ENCODE assay signal across 11 mouse cellular contexts in the genomic region with DNA sequence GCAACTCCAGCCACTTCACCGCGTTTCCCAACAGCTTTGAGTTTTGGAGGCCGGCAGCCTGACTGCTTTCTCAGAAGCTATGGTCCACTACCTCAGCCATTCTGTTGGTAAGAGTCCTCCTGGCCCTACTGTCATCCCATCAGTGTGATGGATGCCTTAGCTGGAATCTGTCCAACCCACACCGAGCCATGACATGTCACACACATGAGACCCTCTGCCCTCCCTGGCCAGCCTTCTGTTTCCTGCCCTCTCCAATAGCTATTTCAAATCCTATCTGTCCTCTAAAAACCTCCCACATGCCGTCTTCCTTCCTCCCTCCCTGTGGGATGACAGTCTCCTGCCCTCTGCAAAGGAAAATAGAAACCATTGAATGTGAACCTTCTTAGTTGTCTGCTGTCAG. TPM values are rescaled to one million over a fixed set of nuclear protein-coding genes. Genes with fewer than 3 reads are reported as not detected.
DNase-seq lines count a peak whose midpoint lies in the region.
"Had no signal": no experiment of that assay in that cellular context is flagged by ENCODE, and none has a peak within 500 bp of the region (broad histone marks: within the 10 kb centered on the region; RNA-seq: fewer than 3 reads in every experiment).

No protein-coding gene starts in this region.

- no peaks in the 10 kb centered on the region for H3K36me3 ChIP-seq in limb, embryonic 10.5 days
- H3K36me3 ChIP-seq: neural tube, embryonic 13.5 days had no signal

- peak; percentile 40 for DNase-seq in adrenal gland, postnatal 14 days
- no peak for DNase-seq in adrenal gland, postnatal 25 days
- peak; percentile 77 for DNase-seq in left cerebral cortex, postnatal 4 days
- no peak for DNase-seq in left cerebral cortex, postnatal 10 days (ENCODE audit: extremely low spot score in 1 of 2, low spot score in 2 of 2)
- DNase-seq in heart, postnatal 4 days, result peak; percentile 11
- DNase-seq in limb, embryonic 10.5 days (ENCODE audit: low spot score), result no peak
- DNase-seq in right cerebral cortex, adult 2 months (ENCODE audit: low spot score in 2 of 2), result no peak
- DNase-seq in spleen, adult 18-20 months, result no peak

- H3K4me3 ChIP-seq in limb, embryonic 10.5 days, result 0 out of 2 replicates have a peak overlapping the region, but pooled peaks have one; percentile 50

- peaks cover 2% of the 10 kb centered on the region; the same call in 1 of the 2 replicates for H3K27me3 ChIP-seq in limb, embryonic 10.5 days (ENCODE audit: low read depth, poor library complexity, severe bottlenecking)
- H3K27me3 ChIP-seq: neural tube, embryonic 13.5 days had no signal

- intact Hi-C loops in left cerebral cortex, postnatal 4 days (cut with DNase I), result no loop called here
- intact Hi-C loops in left cerebral cortex, postnatal 10 days (cut with DNase I), result no loop called here

- no peaks in the 10 kb centered on the region for H3K9me3 ChIP-seq in limb, embryonic 10.5 days (replicated peaks)
- H3K9me3 ChIP-seq: neural tube, embryonic 13.5 days had no signal

- H3K4me1 ChIP-seq in limb, embryonic 10.5 days, result peaks cover 38% of the 10 kb centered on the region

- 74% methylated on average over 5 of the region's 5 CpGs for WGBS in limb, embryonic 10.5 days

- peak overlapping the region; percentile 87 for H3K27ac ChIP-seq in limb, embryonic 10.5 days
- H3K27ac ChIP-seq: neural tube, embryonic 13.5 days had no signal

RNA-seq across cellular contexts. Expression of a gene that starts 1.2 kb away (rescaled TPM):
- total RNA-seq in adrenal gland, postnatal 14 days (2021), result not detected in 2 replicates
- 0.24 TPM in 1 of 2 replicates, not detected in the other for total RNA-seq in adrenal gland, postnatal 25 days (2021)
- under 1 TPM in 1 of 2 experiments, not detected in 1; 0.10 TPM for total RNA-seq in left cerebral cortex, postnatal 4 days (2021)
- not detected for total RNA-seq in left cerebral cortex, postnatal 10 days (2021)
- total RNA-seq in heart, postnatal 4 days (2021), result not detected
- 0.64 and 0.80 TPM in 2 replicates for polyA plus RNA-seq in limb, embryonic 10.5 days (2016; fragmentation: Nextera tagmentation; extraction: Ambion mirVana)
- total RNA-seq: granulocyte monocyte progenitor cell, adult 5-6 weeks had no signal

RNA-seq across cellular contexts. Expression of a gene that starts 11.2 kb away (rescaled TPM):
- 0.89 and 1.1 TPM in 2 replicates for total RNA-seq in adrenal gland, postnatal 14 days (2021)
- 1.1 and 2.0 TPM in 2 replicates for total RNA-seq in adrenal gland, postnatal 25 days (2021)
- 1 to 10 TPM; 1.4 to 1.7 TPM for total RNA-seq in left cerebral cortex, postnatal 4 days (2021)
- total RNA-seq in left cerebral cortex, postnatal 10 days (2021), result 1 to 10 TPM; 1.1 to 1.3 TPM
- total RNA-seq in heart, postnatal 4 days (2021), result 1 to 10 TPM in 1 of 2 experiments, under 1 TPM in 1; 0.79 to 1.0 TPM
- 1.2 and 1.3 TPM in 2 replicates for polyA plus RNA-seq in limb, embryonic 10.5 days (2016; fragmentation: Nextera tagmentation; extraction: Ambion mirVana)
- total RNA-seq: granulocyte monocyte progenitor cell, adult 5-6 weeks had no signal

RNA-seq across cellular contexts. Expression of a gene that starts 31.7 kb away (rescaled TPM):
- 13.7 and 14.3 TPM in 2 replicates for total RNA-seq in adrenal gland, postnatal 14 days (2021)
- total RNA-seq in adrenal gland, postnatal 25 days (2021), result 19.2 and 21.7 TPM in 2 replicates
- total RNA-seq in left cerebral cortex, postnatal 4 days (2021), result not detected
- total RNA-seq in left cerebral cortex, postnatal 10 days (2021), result not detected
- total RNA-seq in heart, postnatal 4 days (2021), result under 1 TPM in 1 of 2 experiments, not detected in 1; 0.10 TPM
- 0.09 TPM in 1 of 2 replicates, not detected in the other for polyA plus RNA-seq in limb, embryonic 10.5 days (2016; fragmentation: Nextera tagmentation; extraction: Ambion mirVana)
- total RNA-seq: granulocyte monocyte progenitor cell, adult 5-6 weeks had no signal
- polyA plus RNA-seq: neural tube, embryonic 13.5 days had no signal

RNA-seq across cellular contexts. Expression of a gene that starts 49.8 kb away (rescaled TPM):
- 1.1 and 10.7 TPM in 2 replicates for total RNA-seq in adrenal gland, postnatal 14 days (2021)
- total RNA-seq in adrenal gland, postnatal 25 days (2021), result 2.2 and 2.8 TPM in 2 replicates
- not detected for total RNA-seq in left cerebral cortex, postnatal 4 days (2021)
- total RNA-seq in left cerebral cortex, postnatal 10 days (2021), result under 1 TPM in 1 of 2 experiments, not detected in 1; 0.16 TPM
- total RNA-seq in heart, postnatal 4 days (2021), result not detected
- not detected in 2 replicates for polyA plus RNA-seq in limb, embryonic 10.5 days (2016; fragmentation: Nextera tagmentation; extraction: Ambion mirVana)
- total RNA-seq: granulocyte monocyte progenitor cell, adult 5-6 weeks had no signal
- polyA plus RNA-seq: limb, embryonic 11.5 days had no signal

Comparison
In these comparisons a context has a peak if more than half of its experiments do, and no peak if none do; other contexts are left out.
1. DNase-seq: peak in adrenal gland, postnatal 14 days (single experiment), left cerebral cortex, postnatal 4 days (single experiment) and heart, postnatal 4 days (single experiment); none in adrenal gland, postnatal 25 days (single experiment), left cerebral cortex, postnatal 10 days (0 of 2), limb, embryonic 10.5 days (single experiment), right cerebral cortex, adult 2 months (0 of 2) and spleen, adult 18-20 months (0 of 2).
2. RNA of a gene that starts 31.7 kb away (total RNA-seq): 19.2 to 21.7 TPM in adrenal gland, postnatal 25 days and 13.7 to 14.3 TPM in adrenal gland, postnatal 14 days; not detected in left cerebral cortex, postnatal 10 days, 0.10 TPM in heart, postnatal 4 days and not detected in left cerebral cortex, postnatal 4 days; every median in the first group is over 10 times any median in the second.